Mouse (Mus musculus) hindbrain, embryonic 15.5 days (tissue): ENCODE data around the gene Ppfibp2. TPM values are rescaled to one million over a fixed set of nuclear protein-coding genes. Genes with fewer than 3 reads are reported as not detected.

Experiments
- ATAC-seq: fragments of 200-750 bp; cut with Nextera tagmentation; 2 replicates; pipeline ENCODE4 v1.8.0; 2017; ENCODE audit warnings: low read depth, moderate number of reproducible peaks, moderate TSS enrichment; ENCODE audit not compliant: low FRiP score
- H3K27ac ChIP-seq: fragments of 300-500 bp; sonication (generic); replicated peaks from 2 replicates; pipeline ENCODE4 v1.5.1; 2015; ENCODE audit warnings: mild to moderate bottlenecking, inconsistent platforms
- H3K27me3 ChIP-seq: fragments of 300-500 bp; sonication (generic); 2 replicates; pipeline ENCODE4 v1.6.1; 2015; ENCODE audit warnings: control low read depth, inconsistent platforms
- H3K36me3 ChIP-seq: fragments of 300-500 bp; sonication (generic); 2 replicates; pipeline ENCODE4 v1.6.1; 2015; ENCODE audit warnings: control low read depth, inconsistent platforms
- H3K4me1 ChIP-seq: fragments of 300-500 bp; sonication (generic); replicated peaks from 2 replicates; pipeline ENCODE4 v1.6.1; 2015; ENCODE audit warnings: control low read depth, inconsistent platforms
- H3K4me2 ChIP-seq: fragments of 300-500 bp; sonication (generic); 2 replicates; pipeline ENCODE4 v1.6.1; 2015; ENCODE audit warnings: moderate library complexity, mild to moderate bottlenecking, inconsistent platforms
- H3K4me3 ChIP-seq: fragments of 300-500 bp; sonication (generic); 2 replicates; pipeline ENCODE4 v1.5.1; 2015; ENCODE audit warnings: mild to moderate bottlenecking, inconsistent platforms
- H3K9ac ChIP-seq: fragments of 300-500 bp; sonication (generic); 2 replicates; pipeline ENCODE4 v1.6.1; 2015; ENCODE audit warnings: inconsistent platforms
- H3K9me3 ChIP-seq: fragments of 300-500 bp; sonication (generic); 2 replicates; pipeline ENCODE4 v1.6.1; 2016; ENCODE audit warnings: control low read depth, inconsistent platforms
- WGBS: fragments of 180-500 bp; shearing (Covaris S2); methylation state at CpG from one replicate; pipeline ENCODE4 v1.1.7; 2015; 5-methylcytosine and 5-hydroxymethylcytosine counted together
- polyA plus RNA-seq: library from polyadenylated mRNA; unstranded; fragments of >200 nt; fragmentation: Nextera tagmentation; extraction: Ambion mirVana; gene quantifications from 2 replicates; pipeline ENCODE4 v1.2.1, GENCODE M21; 2015

Gene Ppfibp2
- polyA plus RNA-seq, 1 experiment from 2014 or later: 2.8 TPM

DNA sequence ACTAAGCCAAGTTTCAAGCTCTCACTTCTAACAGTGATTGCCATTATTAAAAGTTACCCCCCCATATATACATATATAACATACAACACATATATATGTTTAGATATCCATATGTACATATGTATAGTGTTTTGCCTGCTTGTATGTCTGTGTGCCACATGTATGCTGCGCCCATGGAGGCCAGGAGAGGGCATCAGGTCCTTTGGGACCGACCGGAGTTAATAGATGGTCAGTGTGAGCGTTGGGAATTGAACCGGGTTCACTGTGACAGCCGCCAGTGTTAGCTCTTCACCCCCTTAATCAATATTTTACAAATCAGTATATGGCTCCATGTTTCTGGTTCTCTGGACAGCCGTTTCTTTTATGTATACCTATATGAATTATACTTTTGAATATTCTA is 55.0 kb downstream of the Ppfibp2 start:
- Histone ChIP-seq H3K9ac (no peak overlapping the region), H3K4me3 (no peak overlapping the region), H3K36me3 (no peaks in the 10 kb centered on the region), H3K27ac (no peak overlapping the region), H3K4me2 (no peak overlapping the region), H3K27me3 (no peaks in the 10 kb centered on the region), H3K4me1 (no peaks in the 10 kb centered on the region), H3K9me3 (no peaks in the 10 kb centered on the region)
- WGBS: 85% methylated on average over 7 of the region's 7 CpGs
- ATAC-seq: no peak

DNA sequence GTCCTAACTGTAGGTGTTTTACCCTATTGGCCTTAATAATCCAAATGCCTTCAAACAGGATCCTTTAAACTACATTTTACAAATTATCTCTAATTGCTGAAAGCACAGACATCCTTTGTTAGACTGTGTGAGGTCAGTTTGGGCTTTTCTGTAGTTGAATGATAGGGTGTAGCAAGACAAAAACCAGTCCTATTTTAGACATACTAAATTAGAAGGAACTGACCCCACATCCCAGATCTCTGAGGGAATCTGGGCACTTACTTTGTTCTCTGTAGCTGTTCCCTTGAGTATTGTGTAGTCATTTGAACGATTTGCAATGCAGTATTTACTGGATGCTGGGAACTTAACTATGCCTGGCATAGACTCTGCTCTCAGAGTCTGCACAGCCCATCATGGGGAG is 56.8 kb downstream of the Ppfibp2 start:
- Histone ChIP-seq H3K27ac (no peak overlapping the region), H3K9me3 (no peaks in the 10 kb centered on the region), H3K36me3 (no peaks in the 10 kb centered on the region), H3K4me2 (no peak overlapping the region), H3K4me1 (no peaks in the 10 kb centered on the region), H3K4me3 (no peak overlapping the region), H3K9ac (no peak overlapping the region), H3K27me3 (no peaks in the 10 kb centered on the region)
- 42% methylated on average over 1 of the region's 1 CpGs for WGBS
- no peak for ATAC-seq

DNA sequence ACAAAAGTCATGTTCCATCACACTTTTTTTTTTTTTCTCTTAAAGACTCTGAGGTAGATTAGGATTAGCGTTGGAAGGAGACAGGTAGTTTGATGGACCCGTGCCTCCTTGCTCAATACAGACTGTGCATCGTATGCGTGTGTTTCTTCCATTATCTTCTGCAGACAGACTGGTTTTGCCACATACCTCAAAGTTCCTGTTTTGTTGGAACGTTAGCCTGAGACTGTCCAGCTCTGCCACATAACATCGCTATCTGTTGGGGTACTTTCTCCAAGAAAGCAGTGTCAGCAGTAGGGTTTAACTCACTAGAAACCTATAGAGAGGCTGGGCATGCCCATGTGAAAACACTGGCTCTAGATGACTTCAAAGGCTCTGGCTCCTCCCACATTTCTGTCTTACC is 61.4 kb downstream of the Ppfibp2 start:
- Histone ChIP-seq H3K27ac (no peak overlapping the region), H3K4me2 (no peak overlapping the region), H3K4me1 (no peaks in the 10 kb centered on the region), H3K9me3 (no peaks in the 10 kb centered on the region), H3K36me3 (no peaks in the 10 kb centered on the region), H3K4me3 (no peak overlapping the region), H3K27me3 (no peaks in the 10 kb centered on the region), H3K9ac (no peak overlapping the region)
- 94% methylated on average over 6 of the region's 6 CpGs for WGBS
- no peak for ATAC-seq

DNA sequence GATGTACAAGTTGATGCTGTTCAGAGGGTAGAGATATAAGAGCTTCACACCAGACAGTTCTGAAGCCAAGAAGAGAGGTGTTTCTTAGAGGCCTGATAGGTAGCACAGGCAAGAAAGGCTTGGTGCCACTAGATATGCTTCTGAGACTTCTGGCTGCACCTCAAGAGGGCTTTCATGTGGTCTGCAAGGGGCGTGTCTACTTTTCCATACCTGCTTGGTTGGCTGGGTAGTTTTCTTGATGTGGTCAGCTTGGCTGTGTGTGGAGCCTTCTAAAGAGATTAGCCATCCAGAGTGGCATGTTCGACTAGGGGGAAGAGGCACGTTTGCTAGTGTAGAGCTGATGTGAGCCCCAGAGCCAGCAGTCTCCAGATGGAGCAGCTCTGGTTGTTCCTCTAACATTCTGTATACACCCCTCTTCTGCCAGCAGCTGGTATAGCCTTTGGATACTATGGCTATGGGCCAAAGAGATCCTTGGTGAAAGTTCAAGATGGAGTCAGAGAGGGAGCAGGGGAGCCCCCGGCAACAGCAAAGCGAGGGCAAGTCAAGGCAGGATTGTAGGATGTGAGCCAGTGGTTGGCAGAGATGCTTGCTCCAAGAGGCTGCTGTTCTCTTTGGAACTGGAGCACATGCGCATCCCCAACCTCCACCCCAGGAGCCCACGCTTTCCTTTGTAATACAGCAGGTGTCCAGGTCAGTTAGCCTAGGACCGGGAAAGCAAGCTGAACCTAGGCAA is 64.3 kb downstream of the Ppfibp2 start:
- no peaks in the 10 kb centered on the region for H3K9me3 ChIP-seq
- ATAC-seq: no peak
- no peak overlapping the region for H3K9ac ChIP-seq
- no peaks in the 10 kb centered on the region for H3K27me3 ChIP-seq
- peaks cover 4% of the 10 kb centered on the region for H3K4me1 ChIP-seq
- H3K36me3 ChIP-seq: no peaks in the 10 kb centered on the region
- no peak overlapping the region for H3K4me3 ChIP-seq
- WGBS: 80% methylated on average over 8 of the region's 8 CpGs
- H3K4me2 ChIP-seq: no peak overlapping the region
- no peak overlapping the region for H3K27ac ChIP-seq

DNA sequence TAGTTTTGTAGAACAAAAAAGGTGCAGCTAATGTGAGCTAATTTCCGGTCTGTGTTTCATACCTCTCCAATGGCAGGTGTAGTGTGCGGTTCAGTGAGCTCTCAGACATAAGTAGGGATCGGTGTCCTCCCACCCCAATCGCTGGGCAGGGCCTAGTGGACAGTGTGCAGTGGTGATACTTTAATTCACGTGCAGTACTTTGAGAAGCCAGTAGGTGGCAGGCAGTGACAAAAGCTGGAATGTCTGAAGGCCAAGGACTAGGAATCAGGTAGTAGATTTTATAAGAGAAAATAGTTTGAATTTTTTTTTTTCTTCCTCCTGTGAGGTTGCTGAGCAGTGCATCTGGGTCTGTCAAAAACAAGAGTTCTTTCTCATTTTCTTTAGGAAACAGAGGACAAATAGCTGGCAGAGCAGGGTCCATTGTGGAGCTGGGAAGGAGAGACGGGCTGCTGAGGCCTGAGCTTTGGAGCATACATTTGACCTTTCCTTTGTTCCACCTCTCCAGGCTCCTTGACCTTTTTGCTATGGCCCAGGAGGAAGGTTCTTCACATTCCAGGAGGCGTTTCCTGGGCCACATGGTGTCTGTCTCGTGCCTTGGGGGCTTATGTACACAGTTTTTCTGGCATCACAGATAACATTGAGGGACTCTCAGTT is 66.3 kb downstream of the Ppfibp2 start:
- no peaks in the 10 kb centered on the region for H3K36me3 ChIP-seq
- H3K4me3 ChIP-seq: no peak overlapping the region
- H3K4me1 ChIP-seq: peaks cover 22% of the 10 kb centered on the region
- no peaks in the 10 kb centered on the region for H3K9me3 ChIP-seq
- WGBS: 17% methylated on average over 8 of the region's 8 CpGs
- no peak overlapping the region for H3K9ac ChIP-seq
- no peaks in the 10 kb centered on the region for H3K27me3 ChIP-seq
- H3K27ac ChIP-seq: no peak overlapping the region
- no peak overlapping the region for H3K4me2 ChIP-seq
- peak; percentile 67 for ATAC-seq

DNA sequence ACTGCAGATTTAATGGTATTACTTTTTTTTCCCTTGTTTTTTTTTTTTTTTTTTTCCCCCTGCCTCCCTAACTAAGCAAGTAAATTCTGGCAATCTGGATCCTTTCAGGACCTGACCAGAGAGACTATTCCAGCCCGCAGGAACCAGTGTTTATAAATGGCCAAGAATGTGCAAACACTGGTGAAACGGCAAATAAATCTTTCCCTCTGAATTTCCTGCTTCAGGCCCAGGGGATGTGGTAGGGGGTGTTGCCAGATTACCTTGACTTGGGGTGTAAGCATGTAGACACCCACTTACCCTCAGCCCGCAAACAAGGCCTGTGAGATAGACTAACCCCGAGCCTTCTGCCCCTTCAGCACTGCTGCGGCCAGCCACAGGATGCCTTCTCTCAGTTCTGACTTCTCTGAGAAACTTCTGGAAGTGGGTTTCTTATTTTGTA is 66.9 kb downstream of the Ppfibp2 start:
- H3K27ac ChIP-seq: no peak overlapping the region
- no peak overlapping the region for H3K9ac ChIP-seq
- H3K9me3 ChIP-seq: no peaks in the 10 kb centered on the region
- H3K36me3 ChIP-seq: no peaks in the 10 kb centered on the region
- H3K4me2 ChIP-seq: no peak overlapping the region
- WGBS: 64% methylated on average over 5 of the region's 5 CpGs
- no peak for ATAC-seq
- H3K4me1 ChIP-seq: peaks cover 27% of the 10 kb centered on the region
- H3K27me3 ChIP-seq: no peaks in the 10 kb centered on the region
- H3K4me3 ChIP-seq: no peak overlapping the region

DNA sequence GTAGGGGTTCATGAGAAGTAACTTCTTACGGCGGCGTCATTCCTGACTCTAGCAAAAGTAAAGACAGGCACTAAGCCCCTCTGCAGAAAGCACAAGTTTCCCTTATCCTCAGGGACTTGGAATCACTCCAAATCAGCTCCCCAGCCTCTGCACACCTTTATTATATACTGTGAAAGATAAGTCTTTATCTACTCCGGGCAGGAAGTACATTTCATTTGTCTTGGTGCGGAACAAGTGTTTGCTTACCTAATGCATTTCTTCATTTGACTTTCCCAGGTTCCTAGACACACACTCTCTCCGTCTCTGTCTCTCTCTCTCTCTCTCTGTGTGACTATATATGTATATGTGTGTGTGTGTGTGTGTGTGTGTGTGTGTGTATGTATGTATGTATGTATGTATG is 68.6 kb downstream of the Ppfibp2 start:
- Histone ChIP-seq H3K27ac (no peak overlapping the region), H3K9me3 (no peaks in the 10 kb centered on the region), H3K36me3 (no peaks in the 10 kb centered on the region), H3K4me3 (no peak overlapping the region), H3K4me2 (no peak overlapping the region), H3K4me1 (peaks cover 30% of the 10 kb centered on the region), H3K9ac (no peak overlapping the region), H3K27me3 (no peaks in the 10 kb centered on the region)
- WGBS: 89% methylated on average over 6 of the region's 6 CpGs
- ATAC-seq: no peak

DNA sequence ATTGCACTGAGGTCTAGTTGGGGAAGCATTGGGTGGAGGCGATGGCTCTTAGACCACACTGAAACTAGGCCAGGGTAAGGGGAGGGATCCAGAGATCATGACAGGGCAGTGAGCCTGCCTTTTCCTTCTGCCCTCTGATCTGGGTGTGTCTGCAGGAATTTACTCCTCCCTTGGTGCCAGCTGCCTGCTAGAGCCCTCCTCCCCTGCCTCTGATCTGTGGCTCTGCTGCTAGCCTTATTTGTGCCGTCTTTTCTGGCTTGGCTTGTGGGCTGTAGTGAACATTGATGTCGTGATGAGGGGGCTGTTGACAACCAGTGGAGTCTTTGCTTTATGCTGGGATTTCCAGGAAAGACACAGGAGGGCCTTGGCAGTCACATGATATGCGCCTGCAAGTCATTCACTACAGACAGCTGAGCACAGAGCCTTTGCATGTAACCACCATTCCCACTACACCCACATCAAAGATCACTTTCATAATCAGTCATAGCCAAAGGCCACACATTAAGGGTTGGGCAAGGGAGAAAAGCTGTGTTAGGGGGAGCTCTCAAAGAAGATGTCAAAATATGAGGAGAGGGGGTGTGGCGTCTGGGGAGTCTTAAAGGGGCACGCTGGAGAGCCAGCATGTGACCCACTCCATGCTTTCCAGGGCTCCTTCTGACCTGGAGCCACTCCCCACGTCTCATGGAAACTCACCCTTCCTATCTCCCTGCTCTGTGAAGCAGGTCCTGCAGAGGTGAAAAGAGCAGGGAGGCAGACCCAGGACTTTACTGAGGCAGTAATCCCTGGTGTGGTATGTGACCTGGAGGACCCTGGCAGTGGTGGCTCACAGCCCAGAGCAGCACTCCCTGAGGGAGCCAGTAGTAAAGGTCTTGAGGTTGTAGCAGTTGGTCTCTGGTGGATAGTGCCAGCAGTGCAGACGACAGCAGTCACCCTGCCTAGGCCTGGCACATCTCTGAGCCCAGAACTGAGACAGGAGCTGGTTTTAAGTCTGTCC is 69.4 kb downstream of the Ppfibp2 start:
- Histone ChIP-seq H3K27ac (peak overlapping the region; percentile 56), H3K36me3 (no peaks in the 10 kb centered on the region), H3K4me2 (no peak overlapping the region), H3K9me3 (no peaks in the 10 kb centered on the region), H3K4me3 (no peak overlapping the region), H3K9ac (no peak overlapping the region), H3K27me3 (no peaks in the 10 kb centered on the region), H3K4me1 (peaks cover 30% of the 10 kb centered on the region)
- WGBS: 52% methylated on average over 8 of the region's 8 CpGs
- no peak; the same call in 1 of the 2 replicates for ATAC-seq

DNA sequence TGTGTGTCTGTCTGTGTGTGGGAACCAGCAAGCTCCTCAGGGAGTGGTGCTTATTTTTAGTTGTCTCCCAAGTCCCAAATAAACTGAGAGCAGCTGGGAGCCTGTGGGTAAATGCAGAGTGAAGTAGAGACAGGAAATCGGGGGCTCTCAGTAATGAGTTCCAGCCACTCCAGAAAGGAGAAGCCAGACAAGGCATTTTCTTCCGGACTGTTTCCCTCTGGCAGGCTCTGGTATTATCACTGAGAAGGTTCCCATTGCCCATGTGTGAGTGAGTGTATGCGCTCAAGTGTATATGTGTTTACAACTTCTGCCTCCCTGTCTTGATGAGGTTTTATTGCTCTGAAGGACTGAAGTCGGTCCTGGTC is 70.2 kb downstream of the Ppfibp2 start:
- ATAC-seq: no peak; the same call in 1 of the 2 replicates
- Histone ChIP-seq H3K27me3 (no peaks in the 10 kb centered on the region), H3K9ac (no peak overlapping the region), H3K4me3 (peak overlapping the region; percentile 20), H3K4me2 (peak overlapping the region; percentile 46), H3K36me3 (no peaks in the 10 kb centered on the region), H3K4me1 (peaks cover 30% of the 10 kb centered on the region), H3K27ac (peak overlapping the region; percentile 56), H3K9me3 (no peaks in the 10 kb centered on the region)
- WGBS: 43% methylated on average over 4 of the region's 4 CpGs

DNA sequence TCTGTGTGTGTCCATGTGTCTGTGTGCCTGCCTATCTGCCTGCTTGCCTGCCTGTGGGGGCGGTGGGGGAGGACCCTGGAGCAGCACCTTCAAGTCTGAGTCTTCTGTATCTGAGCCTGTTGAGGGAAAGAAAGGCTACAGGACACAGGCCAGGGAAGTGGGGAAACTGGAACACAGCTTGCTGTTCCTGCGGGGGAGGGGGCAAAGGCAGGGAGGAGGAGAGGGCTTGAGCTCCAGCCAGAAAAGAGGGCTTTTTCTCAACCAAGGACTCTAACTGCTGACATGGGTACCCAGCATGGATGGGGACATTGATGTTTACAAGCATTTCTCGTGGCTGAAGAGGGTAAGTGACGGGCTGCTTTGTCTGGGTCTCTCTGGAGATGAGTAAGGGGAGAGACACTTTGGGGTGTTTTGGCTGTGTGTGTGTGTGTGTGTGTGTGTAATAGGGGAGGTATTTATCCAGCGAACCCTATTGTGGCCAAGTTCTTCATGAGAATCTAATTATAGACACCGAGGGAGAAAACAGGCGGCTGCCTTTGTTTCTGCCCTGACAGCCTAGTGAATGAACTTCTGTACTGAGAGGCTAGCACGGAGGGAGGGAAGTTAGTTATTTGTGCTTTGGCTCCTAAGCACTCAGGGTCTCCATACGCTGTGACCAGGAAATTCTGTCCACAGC is 70.7 kb downstream of the Ppfibp2 start:
- Histone ChIP-seq H3K4me2 (peak overlapping the region; percentile 46), H3K4me3 (peak overlapping the region; percentile 20), H3K36me3 (no peaks in the 10 kb centered on the region), H3K27me3 (no peaks in the 10 kb centered on the region), H3K9ac (peak overlapping the region; percentile 15; the same call in 1 of the 2 replicates), H3K4me1 (peaks cover 30% of the 10 kb centered on the region), H3K9me3 (no peaks in the 10 kb centered on the region), H3K27ac (peak overlapping the region; percentile 56)
- WGBS: 11% methylated on average over 9 of the region's 9 CpGs
- peak; percentile 52 for ATAC-seq

DNA sequence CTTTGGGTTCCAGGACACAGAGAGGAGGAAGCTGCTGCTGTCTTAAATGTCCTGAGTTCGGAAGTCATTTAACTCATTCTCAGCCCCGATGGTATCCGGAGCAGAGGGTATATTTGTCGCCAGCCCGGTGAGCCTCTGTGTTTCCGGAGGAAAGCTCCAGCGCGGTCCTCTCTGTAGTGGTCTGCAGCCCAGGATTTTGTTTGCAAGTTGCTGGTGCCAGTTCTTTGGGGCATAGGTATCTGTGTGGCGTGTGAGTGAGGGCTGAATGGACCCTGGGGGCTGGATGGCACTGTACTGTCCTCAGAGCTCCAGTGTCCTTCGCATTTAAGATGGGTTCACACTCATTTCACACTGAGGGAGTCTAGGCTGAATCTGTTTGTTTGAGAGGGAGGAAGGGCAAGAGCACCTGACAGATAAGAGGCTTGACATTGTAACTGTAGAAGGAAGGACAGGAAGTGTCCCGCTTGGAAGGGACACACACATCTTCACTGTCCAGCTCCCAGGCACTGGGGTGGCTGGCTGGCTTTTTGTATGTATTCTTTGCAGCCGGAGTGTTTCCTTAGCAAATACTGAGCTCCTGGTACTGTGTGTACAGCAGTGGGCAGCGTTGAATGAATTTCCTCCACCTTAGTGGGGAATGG is 71.4 kb downstream of the Ppfibp2 start:
- ATAC-seq: no peak
- Histone ChIP-seq H3K27ac (peak overlapping the region; percentile 56), H3K27me3 (no peaks in the 10 kb centered on the region), H3K9ac (peak overlapping the region; percentile 15; the same call in 1 of the 2 replicates), H3K9me3 (no peaks in the 10 kb centered on the region), H3K36me3 (no peaks in the 10 kb centered on the region), H3K4me3 (peak overlapping the region; percentile 20), H3K4me1 (peaks cover 30% of the 10 kb centered on the region), H3K4me2 (peak overlapping the region; percentile 46)
- 46% methylated on average over 13 of the region's 13 CpGs for WGBS
